Mouse (Mus musculus): ENCODE measurements around the gene Slc44a5. TPM values are rescaled to one million over a fixed set of nuclear protein-coding genes. Genes with fewer than 3 reads are reported as not detected.
A peak's percentile ranks its signal among the peaks of the same experiment; 100 is the strongest.
"Not testable (repeated sequence)": the region's sequence is repeated elsewhere in the genome, so short reads cannot be mapped to it uniquely, and the experiment has no call there.

Gene Slc44a5
- polyA plus RNA-seq, 1 experiment from 2014 or later, result 6.8 TPM

GRCm38 (mm10) chr3:154141346-154141745 is 168.1 kb downstream of the Slc44a5 start:
- Histone ChIP-seq H3K4me1 (replicated peaks) (no peaks in the 10 kb centered on the region), H3K9me3 (no peaks in the 10 kb centered on the region), H3K4me2 (replicated peaks) (no peak overlapping the region), H3K9ac (replicated peaks) (no peak overlapping the region), H3K27ac (no peak overlapping the region), H3K4me3 (replicated peaks) (no peak overlapping the region), H3K27me3 (no peaks in the 10 kb centered on the region), H3K36me3 (no peaks in the 10 kb centered on the region)
- ATAC-seq, result no peak
- 89% methylated on average over 4 of the region's 4 CpGs for WGBS

DNA sequence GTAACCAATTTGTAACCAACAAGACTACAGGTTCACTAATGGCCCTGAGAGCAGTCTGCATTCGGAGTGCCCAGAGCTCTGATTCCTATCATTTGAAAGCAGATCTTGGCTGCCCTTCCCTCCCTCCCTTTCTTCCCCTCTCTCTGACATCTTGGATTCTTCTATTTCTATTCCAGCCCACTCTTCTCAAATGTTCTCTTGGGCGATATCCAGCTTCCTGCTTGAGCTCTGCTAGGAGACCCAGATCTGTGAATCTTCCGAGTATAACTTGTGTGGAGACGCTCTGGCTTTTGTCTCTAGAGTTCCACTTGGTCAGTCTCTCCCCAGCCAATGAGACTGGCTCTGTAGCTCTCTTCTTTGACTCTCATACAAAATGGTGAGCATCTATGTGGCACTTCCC is 169.4 kb downstream of the Slc44a5 start:
- H3K27ac ChIP-seq, result no peak overlapping the region
- no peak for ATAC-seq
- no peak overlapping the region for H3K9ac ChIP-seq (replicated peaks)
- no peaks in the 10 kb centered on the region for H3K27me3 ChIP-seq
- no peak overlapping the region for H3K4me3 ChIP-seq (replicated peaks)
- H3K9me3 ChIP-seq, result no peaks in the 10 kb centered on the region
- H3K4me2 ChIP-seq (replicated peaks), result no peak overlapping the region
- 86% methylated on average over 4 of the region's 4 CpGs for WGBS
- no peaks in the 10 kb centered on the region for H3K4me1 ChIP-seq (replicated peaks)
- no peaks in the 10 kb centered on the region for H3K36me3 ChIP-seq

DNA sequence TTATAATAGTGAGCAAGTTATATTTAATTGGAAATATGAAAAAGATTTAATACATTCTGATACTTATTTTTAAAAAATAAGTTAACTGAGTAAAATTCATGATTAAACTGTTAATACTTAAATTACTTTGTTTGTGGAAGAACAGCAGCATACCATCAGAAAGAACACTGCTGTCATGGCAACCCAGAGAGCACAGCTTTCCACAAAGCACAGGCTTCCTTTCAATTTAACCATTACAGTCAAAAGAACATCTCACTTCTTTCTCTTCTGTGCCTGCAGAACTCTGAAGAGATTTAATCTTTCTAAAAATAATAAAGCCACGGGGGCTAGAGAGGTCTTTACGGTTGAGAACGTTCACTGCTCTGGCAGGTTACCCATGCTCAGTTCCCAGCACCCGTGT is 172.5 kb downstream of the Slc44a5 start:
- ATAC-seq, result no peak
- H3K27ac ChIP-seq, result no peak overlapping the region
- H3K4me2 ChIP-seq (replicated peaks), result no peak overlapping the region
- H3K9me3 ChIP-seq, result no peaks in the 10 kb centered on the region
- H3K4me1 ChIP-seq (replicated peaks), result no peaks in the 10 kb centered on the region
- H3K9ac ChIP-seq (replicated peaks), result no peak overlapping the region
- no peaks in the 10 kb centered on the region for H3K27me3 ChIP-seq
- H3K4me3 ChIP-seq (replicated peaks), result no peak overlapping the region
- H3K36me3 ChIP-seq, result no peaks in the 10 kb centered on the region
- WGBS, result 31% methylated on average over 4 of the region's 4 CpGs

DNA sequence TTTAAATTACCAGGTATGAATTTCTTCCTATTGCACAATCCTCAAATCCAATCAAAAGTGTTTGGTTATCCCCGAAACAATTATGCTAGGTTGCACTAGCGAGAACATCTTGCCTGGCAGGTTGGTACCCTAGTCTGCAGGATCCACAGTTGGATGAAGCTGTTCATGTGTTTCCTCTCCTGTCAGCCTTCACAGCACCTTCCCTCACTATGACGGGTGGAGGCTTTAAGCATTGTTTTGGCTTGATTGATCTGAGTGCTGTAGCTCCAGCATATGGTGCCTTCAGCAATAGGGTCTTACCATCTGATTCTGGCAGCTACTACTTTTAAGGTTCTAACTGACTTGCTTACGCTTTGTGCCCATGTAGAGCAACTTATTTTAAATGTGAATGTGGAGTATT is 176.5 kb downstream of the Slc44a5 start:
- 85% methylated on average over 4 of the region's 4 CpGs for WGBS
- ATAC-seq, result no peak
- no peak overlapping the region for H3K9ac ChIP-seq (replicated peaks)

DNA sequence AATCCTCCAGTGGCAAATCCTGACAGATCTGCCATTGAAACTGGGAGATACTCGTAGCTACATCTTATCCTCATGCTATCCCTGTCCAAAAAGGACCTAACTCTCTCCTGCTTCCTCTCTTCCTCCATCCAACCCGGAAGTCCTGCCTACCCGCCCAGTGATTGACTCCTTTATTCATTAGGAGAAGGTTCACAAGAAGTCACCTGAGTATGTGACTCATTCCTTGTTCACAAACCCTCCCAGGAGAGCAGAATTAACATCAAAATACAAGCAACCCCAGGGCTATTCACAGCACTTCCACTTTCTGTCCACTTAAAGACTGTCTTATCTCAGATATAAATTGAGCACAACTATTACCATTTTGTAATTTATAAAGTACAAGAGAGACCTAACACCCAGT is 180.3 kb downstream of the Slc44a5 start:
- H3K27ac ChIP-seq; H3K9ac ChIP-seq (replicated peaks); H3K4me3 ChIP-seq (replicated peaks); H3K27me3 ChIP-seq; ATAC-seq; H3K36me3 ChIP-seq; H3K9me3 ChIP-seq; H3K4me1 ChIP-seq (replicated peaks); H3K4me2 ChIP-seq (replicated peaks): not testable (repeated sequence)
- 82% methylated on average over 3 of the region's 3 CpGs for WGBS

More for the DNA sequence above, 176.5 kb downstream of the Slc44a5 start:
- no peak overlapping the region for H3K4me2 ChIP-seq (replicated peaks)
- no peaks in the 10 kb centered on the region for H3K36me3 ChIP-seq
- H3K4me3 ChIP-seq (replicated peaks), result no peak overlapping the region
- H3K4me1 ChIP-seq (replicated peaks), result no peaks in the 10 kb centered on the region
- H3K9me3 ChIP-seq, result no peaks in the 10 kb centered on the region
- no peak overlapping the region for H3K27ac ChIP-seq
- H3K27me3 ChIP-seq, result no peaks in the 10 kb centered on the region

- no peaks in the 10 kb centered on the region for H3K36me3 ChIP-seq
- H3K9me3 ChIP-seq, result no peaks in the 10 kb centered on the region
- H3K4me1 ChIP-seq (replicated peaks), result no peaks in the 10 kb centered on the region
- H3K4me3 ChIP-seq (replicated peaks), result no peak overlapping the region
- no peak overlapping the region for H3K9ac ChIP-seq (replicated peaks)
- WGBS, result 88% methylated on average over 4 of the region's 4 CpGs
- no peak for ATAC-seq
- no peak overlapping the region for H3K4me2 ChIP-seq (replicated peaks)
- no peak overlapping the region for H3K27ac ChIP-seq
- no peaks in the 10 kb centered on the region for H3K27me3 ChIP-seq
Observed at GRCm38 (mm10) chr3:154165882-154166281, 192.6 kb downstream of the Slc44a5 start.

DNA sequence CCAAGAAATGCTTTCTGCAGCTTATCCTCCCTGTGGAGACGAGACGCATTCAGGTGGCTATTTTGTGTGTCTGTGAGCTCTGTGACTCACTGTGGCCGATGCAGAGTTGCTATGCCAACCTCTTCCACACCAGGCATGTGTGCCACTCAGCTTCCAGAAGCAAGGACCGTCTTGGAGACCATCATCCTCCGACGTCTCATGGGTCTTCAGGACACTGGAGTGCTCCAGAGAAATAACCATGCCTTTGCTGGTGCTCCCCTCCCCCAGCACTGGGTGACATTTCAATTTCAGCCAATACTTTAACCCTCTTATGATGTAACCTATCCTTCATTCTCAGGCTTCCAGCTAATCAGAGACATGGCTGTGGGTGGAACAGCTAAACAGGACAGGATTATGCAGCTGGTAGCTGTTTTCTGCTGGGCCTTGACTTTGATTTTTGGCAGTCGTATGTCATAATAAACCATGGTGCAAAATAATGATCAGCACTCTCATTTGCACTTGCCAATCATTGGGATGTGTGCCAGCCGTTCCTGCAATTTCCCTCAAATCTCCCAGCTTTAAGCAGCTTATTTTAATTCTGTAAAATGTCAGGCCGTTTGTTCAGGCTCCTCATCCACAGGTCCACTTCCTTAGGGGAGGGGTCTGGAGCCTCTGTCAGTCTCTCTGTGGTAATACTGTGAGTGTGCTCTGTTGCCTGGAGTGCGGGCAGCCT is 198.8 kb downstream of the Slc44a5 start:
- Histone ChIP-seq H3K4me2 (replicated peaks) (no peak overlapping the region; the same call in 1 of the 2 replicates), H3K4me3 (replicated peaks) (no peak overlapping the region), H3K9ac (replicated peaks) (no peak overlapping the region), H3K9me3 (no peaks in the 10 kb centered on the region), H3K36me3 (no peaks in the 10 kb centered on the region), H3K4me1 (replicated peaks) (peaks cover 22% of the 10 kb centered on the region), H3K27ac (peak overlapping the region; percentile 66), H3K27me3 (no peaks in the 10 kb centered on the region)
- whole genome bisulfite sequencing, result 21% methylated on average over 10 of the region's 10 CpGs
- ATAC-seq, result peak; percentile 85

DNA sequence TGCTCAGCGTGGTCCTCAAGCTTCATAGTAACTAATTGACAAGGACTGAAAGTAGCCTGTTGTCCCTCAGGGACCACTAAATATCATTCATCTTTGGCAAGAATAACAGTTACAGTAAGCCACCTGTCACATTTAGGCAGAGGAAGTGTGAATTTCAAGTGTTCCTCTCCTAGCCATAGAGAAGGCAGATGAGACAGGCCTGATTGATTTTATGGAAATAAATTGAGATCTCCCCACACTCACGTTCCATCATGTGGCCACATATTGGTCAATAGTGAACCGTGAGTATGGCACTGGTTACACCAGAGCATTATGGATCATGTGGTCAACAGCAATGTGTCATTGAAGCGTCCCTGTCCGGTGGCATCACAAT is 199.3 kb downstream of the Slc44a5 start:
- peaks cover 22% of the 10 kb centered on the region for H3K4me1 ChIP-seq (replicated peaks)
- no peaks in the 10 kb centered on the region for H3K27me3 ChIP-seq
- ATAC-seq, result peak; percentile 41
- H3K27ac ChIP-seq, result peak overlapping the region; percentile 66
- no peaks in the 10 kb centered on the region for H3K9me3 ChIP-seq
- H3K9ac ChIP-seq (replicated peaks), result no peak overlapping the region
- H3K4me3 ChIP-seq (replicated peaks), result no peak overlapping the region
- H3K4me2 ChIP-seq (replicated peaks), result no peak overlapping the region
- no peaks in the 10 kb centered on the region for H3K36me3 ChIP-seq
- WGBS, result 74% methylated on average over 5 of the region's 5 CpGs

DNA sequence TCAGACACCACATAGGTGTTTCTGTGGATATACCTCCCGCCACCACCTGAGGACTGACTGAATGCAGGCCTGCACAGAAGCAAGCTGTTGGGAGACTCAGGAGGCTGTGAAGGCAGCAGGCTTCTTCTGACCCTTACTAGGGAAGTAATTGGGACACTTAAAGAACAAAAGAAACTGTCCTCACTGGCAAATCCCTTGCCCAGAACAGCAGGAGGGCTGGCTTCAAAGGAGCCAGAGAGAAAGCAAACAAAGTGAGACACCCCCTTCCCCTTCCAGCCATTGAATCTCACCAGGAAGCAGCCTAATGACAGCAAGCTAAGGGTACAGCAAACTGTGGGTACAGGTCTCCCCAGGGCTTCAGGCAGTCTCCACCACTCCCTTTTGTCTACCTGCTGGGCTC is 200.3 kb downstream of the Slc44a5 start:
- Histone ChIP-seq H3K4me2 (replicated peaks) (no peak overlapping the region), H3K27me3 (no peaks in the 10 kb centered on the region), H3K4me3 (replicated peaks) (no peak overlapping the region), H3K36me3 (no peaks in the 10 kb centered on the region), H3K9me3 (no peaks in the 10 kb centered on the region), H3K27ac (no peak overlapping the region), H3K9ac (replicated peaks) (no peak overlapping the region), H3K4me1 (replicated peaks) (peaks cover 22% of the 10 kb centered on the region)
- ATAC-seq, result no peak
- WGBS, result 30% methylated on average over 1 of the region's 1 CpGs

GRCm38 (mm10) chr3:154174031-154174430 is 200.8 kb downstream of the Slc44a5 start:
- Histone ChIP-seq H3K27me3 (no peaks in the 10 kb centered on the region), H3K27ac (no peak overlapping the region), H3K9me3 (no peaks in the 10 kb centered on the region), H3K4me2 (replicated peaks) (no peak overlapping the region), H3K4me1 (replicated peaks) (peaks cover 22% of the 10 kb centered on the region), H3K36me3 (no peaks in the 10 kb centered on the region), H3K4me3 (replicated peaks) (no peak overlapping the region), H3K9ac (replicated peaks) (no peak overlapping the region)
- no peak for ATAC-seq
- 57% methylated on average over 9 of the region's 9 CpGs for WGBS

GRCm38 (mm10) chr3:154174766-154175165 is 201.5 kb downstream of the Slc44a5 start:
- H3K4me1 ChIP-seq (replicated peaks), result peaks cover 22% of the 10 kb centered on the region
- no peak overlapping the region for H3K9ac ChIP-seq (replicated peaks)
- ATAC-seq, result no peak
- H3K4me2 ChIP-seq (replicated peaks), result no peak overlapping the region
- no peak overlapping the region for H3K27ac ChIP-seq
- H3K4me3 ChIP-seq (replicated peaks), result no peak overlapping the region
- no peaks in the 10 kb centered on the region for H3K27me3 ChIP-seq
- no peaks in the 10 kb centered on the region for H3K9me3 ChIP-seq
- whole genome bisulfite sequencing, result 89% methylated on average over 7 of the region's 7 CpGs
- no peaks in the 10 kb centered on the region for H3K36me3 ChIP-seq

GRCm38 (mm10) chr3:154177665-154178305 is 204.5 kb downstream of the Slc44a5 start:
- H3K27me3 ChIP-seq, result no peaks in the 10 kb centered on the region
- H3K27ac ChIP-seq, result no peak overlapping the region
- no peaks in the 10 kb centered on the region for H3K36me3 ChIP-seq
- H3K4me3 ChIP-seq (replicated peaks), result no peak overlapping the region
- no peak overlapping the region for H3K4me2 ChIP-seq (replicated peaks)
- 86% methylated on average over 8 of the region's 8 CpGs for WGBS
- H3K4me1 ChIP-seq (replicated peaks), result peaks cover 10% of the 10 kb centered on the region
- ATAC-seq, result no peak
- no peak overlapping the region for H3K9ac ChIP-seq (replicated peaks)
- H3K9me3 ChIP-seq, result no peaks in the 10 kb centered on the region
